Mouse (Mus musculus): ENCODE measurements around the gene Rtkn.

The Rtkn gene

GRCm38 (mm10) chr6:83117165-83117438 is 18.2 kb upstream of the Rtkn start:
- DNase-seq, result no peak

- no peak for DNase-seq
Observed at GRCm38 (mm10) chr6:83117616-83118015, 17.6 kb upstream of the Rtkn start.

DNA sequence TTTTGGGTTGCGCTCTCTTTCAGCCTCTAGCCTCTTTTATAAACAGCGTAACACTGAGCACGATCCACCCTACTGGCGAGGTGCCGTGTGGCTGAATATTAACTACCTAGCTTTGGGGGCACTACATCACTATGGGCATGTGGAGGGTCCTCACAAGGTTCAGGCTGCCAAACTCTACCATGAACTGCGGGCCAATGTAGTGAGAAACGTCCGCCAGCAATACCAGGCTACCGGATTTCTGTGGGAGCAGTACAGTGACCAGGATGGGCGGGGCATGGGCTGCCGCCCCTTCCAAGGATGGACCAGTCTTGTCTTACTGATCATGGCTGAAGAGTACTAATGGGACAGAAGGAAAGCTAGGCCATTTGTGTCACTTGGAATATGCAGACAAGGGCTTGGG is 16.9 kb upstream of the Rtkn start:
- DNase-seq, result no peak

DNA sequence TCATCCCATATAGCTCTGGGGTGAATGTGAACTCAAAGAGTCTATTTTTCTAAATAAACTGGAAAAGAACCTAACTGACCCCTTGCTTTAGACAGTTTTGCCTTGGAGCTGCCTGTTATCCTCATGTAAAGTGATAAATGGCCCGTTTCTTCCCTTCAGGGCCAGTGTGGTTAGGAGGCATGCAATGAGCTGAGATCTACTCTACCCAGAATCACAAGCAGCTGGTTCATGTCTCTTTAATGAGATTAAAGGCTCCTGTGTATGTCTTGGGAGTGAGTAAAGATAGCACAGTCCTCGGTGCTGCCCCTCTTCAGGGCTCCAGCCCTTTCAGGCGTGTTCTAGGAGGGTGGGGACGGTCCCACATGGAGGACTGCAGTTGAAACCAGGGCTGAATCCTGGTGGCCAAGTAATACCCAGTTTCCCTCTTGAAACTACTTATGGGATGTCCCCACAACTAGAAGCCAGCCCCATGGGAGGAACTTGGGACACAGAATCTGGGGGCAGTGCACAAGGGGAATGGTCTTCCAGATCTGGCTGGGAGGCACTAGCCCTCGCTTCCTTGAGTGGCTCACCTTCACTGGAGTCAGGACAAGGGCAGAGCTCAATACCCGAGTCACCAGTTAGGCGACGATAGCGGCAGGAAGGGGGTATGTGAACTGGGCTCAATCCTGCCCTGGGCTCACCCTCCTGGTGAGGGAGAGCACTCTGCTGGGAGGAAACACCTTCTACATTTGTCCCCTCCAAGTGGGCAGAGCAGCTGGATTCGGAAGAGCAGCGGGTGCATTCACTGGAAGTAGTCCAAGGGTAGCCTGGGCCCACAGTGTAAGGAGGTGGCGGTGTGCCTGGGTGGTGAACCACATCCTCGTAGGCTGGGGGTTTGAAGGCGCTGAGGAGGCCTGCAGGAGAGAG is 16.2 kb upstream of the Rtkn start:
- no peak for DNase-seq

GRCm38 (mm10) chr6:83119734-83120051 is 15.6 kb upstream of the Rtkn start:
- DNase-seq, result no peak

DNA sequence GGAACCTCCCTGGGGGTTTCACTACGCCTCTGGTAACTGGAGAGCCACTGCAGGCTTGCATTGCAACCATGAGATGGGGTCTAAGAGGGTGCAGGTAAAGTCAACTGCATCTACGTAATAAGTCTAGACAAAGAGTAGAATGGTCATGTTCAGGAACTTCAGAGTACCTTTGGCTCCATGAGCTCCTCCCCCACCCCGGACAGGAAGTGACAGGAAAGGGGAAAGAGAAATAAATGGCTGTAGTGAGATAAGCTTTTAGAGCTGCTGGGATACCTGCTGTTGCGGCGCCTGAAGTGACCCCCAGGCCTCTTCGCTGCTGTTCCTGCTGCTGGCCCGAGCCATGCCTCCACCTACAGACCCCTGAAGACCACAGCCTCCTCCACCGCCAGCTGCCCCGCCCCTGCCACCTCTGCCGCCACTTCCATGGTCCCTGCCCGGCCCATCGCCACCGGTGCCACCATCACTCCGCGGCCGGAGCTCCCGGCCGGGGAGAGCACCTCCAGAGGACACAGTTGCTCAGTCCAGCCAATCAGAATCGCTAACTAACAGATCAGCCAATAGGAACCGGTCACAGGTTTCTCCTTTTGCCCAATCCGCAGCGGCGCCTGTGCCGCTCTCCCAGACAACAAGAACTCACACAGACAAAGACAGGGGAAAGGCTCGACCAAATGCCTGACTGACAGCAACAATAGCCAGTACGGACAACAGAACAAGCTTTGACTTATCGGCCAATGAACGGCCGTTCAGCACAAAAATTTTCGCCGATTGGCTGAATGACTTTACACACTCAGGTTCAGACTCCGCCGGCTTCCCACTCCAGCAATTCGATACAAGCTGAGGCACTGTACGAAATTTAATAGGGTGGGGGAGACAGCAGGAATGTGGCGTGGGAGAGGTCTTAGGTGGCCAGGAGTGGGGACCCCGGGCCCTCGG is 14.1 kb upstream of the Rtkn start, which contains the start of gene Wbp1:
Wbp1 (minus strand) TSS at position 630 of the 933 bp plus-strand sequence.
- peak; percentile 97 to 99 for DNase-seq

DNA sequence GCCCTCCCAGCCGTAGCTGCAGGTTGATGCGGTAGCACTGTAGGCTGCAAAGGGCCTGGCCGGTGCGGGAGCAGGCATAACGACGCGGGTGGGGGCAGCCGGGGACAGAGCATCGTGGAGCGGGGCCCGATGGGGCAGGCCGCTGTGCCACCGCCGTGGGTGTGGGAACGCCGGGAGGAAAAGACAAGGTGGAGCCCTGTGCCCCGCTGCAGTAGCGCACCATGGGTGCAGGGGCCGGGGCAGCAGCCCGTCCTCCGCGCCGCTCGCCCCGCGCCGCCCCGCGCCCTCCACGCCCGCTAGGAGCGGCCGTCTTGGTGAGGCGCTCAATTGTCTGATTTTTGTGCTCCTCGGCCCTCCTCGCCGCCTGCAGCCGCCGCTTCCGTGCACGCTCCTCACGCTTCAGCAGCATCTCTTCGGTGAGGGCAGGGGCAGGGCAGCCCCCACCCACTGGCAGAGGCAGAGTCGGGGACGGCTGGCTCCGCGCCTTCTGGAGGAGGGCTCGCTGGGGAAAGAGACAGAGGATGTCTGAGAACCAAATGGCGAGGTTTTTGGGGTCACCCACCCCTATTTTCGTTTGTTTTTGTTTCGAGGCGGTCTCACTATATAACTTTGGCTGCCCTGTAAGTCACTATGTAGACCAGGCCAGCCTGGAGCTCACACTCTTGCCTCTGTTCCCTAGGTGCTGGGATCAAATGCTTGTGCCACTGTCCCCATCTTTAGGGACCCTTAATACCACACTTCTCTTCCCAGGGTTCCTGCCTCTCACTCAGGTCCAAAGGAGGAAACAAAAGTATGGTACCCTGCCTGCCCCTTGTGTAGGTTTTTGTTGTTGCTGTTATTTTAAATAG is 13.2 kb upstream of the Rtkn start:
- DNase-seq, result no peak

GRCm38 (mm10) chr6:83122961-83123360 is 12.3 kb upstream of the Rtkn start:
- DNase-seq, result no peak

DNA sequence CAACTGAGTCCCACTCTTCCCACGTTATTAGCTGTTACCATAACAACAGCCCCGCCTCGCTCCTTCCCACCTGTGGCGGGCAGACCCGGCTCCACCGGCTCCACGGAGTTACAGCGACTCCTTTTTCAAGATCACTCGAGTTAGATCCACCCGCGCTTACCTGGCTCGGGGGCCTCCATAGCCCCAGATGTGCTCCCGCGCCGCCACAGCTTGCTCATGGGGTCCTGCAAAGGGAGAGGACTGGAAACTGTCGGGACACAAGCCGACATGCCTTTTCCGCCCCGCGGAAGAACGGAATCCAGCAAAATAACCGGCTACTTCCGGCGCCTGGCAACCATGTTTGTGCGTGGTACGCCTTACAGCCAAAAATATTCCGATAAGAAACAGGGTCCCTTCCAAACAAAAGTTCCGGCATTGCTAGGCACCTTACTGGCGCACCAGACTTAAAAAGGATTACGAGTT is 10.4 kb upstream of the Rtkn start:
- peak; percentile 93 to 94 for DNase-seq

GRCm38 (mm10) chr6:83125331-83125730 is 9.9 kb upstream of the Rtkn start, which contains the start of gene Ino80b:
Gene Ino80b (minus strand): TSS chr6:83125431.
- no peak for DNase-seq

DNA sequence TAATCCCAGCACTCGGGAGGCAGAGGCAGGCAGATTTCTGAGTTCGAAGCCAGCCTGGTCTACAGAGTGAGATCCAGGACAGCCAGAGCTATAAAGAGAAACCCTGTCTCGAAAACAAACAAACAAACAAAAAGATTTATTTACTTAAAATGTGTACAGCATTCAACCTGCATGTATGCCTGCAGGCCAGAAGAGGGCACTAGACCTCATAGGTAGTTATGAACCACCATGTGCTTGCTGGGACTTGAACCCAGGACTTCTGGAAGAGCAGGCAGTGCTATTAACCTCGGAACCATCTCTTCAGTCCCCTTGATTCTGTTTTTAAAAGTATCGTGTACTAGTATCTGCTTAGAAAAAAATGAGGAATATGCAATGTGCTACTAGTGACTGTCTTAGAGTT is 7.8 kb upstream of the Rtkn start:
- DNase-seq, result no peak

GRCm38 (mm10) chr6:83131469-83132034 is 3.7 kb upstream of the Rtkn start:
- peak; percentile 77 to 88 for DNase-seq

DNA sequence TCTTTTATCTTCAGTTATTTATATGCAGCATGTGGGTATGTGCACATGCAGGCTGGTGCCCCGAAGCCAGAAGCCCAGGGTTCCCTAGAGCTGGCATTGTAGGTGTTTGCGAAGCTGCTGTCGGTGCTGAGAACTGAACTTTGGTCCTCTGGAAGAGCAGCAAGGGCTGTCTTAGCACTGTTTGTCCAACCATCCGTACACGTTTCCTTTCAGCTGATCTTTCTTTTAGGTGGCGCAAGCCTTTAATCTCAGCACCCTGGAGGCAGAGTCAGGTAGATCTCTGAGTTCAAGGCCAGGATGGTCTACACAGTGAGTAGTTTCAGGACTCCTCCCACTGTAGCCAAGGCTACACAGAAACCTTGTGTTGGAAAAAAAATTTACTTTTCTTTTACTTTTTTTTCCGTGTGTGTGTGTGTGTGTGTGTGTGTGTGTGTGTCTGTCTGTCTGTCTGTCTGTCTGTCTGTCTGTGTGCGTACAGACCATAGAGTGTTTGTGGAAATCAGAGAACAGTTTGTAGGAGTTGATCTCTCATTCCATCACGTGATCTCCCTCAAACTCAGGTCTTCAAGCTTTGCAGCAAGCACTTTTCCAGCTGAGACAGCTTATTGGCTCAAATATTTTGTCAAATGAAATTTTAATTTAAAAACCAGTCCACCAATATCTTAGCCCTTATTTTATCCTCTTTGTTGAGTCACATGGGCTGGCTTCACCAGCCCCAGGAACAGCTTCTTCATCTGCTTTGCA is 2.9 kb upstream of the Rtkn start:
- DNase-seq, result no peak

- peak in 1 of 2 experiments; percentile 61 for DNase-seq
Observed at GRCm38 (mm10) chr6:83134226-83134625, 1.0 kb upstream of the Rtkn start.

GRCm38 (mm10) chr6:83135571-83136161 is 403 bp downstream of the Rtkn start:
- DNase-seq, result peak; percentile 72 to 73

DNA sequence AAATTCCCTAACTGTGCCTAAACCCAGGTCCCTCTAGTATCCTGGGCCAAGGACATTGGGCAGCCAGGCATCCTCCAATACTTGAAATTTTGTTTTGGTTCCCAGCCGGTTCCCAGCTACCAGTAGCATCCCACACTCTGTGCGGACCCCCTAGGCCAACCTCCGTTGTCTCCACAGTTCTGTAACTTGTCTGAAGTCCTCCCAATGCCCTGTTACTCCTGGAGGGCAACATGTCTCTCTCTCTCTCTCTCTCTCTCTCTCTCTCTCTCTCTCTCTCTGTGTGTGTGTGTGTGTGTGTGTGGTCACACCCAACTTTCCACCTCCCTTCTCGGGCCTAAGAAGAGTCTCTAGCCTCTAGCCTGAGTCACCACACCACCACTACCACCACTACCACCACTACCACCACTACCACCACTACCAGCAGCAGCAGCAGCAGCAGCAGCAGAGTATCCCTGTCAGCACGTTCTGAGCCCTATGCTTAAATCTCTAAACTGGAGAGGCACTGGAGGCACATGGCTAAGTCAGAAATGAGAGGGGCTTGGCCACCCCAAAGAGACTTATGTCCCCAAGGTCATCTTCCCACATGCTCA is 1.1 kb downstream of the Rtkn start:
- no peak for DNase-seq

- peak in 1 of 2 experiments; percentile 67 for DNase-seq
Observed at GRCm38 (mm10) chr6:83136881-83137575, 1.8 kb downstream of the Rtkn start.

- peak; percentile 88 to 91 for DNase-seq
Observed at GRCm38 (mm10) chr6:83137576-83137950, 2.3 kb downstream of the Rtkn start.

GRCm38 (mm10) chr6:83138056-83138455 is 2.8 kb downstream of the Rtkn start:
- DNase-seq, result no peak

- DNase-seq, result no peak
Observed at GRCm38 (mm10) chr6:83140044-83140443, 4.8 kb downstream of the Rtkn start.
